Mouse (Mus musculus) liver, embryonic 12.5 days (tissue): Measurements from ENCODE around the gene Trem1. TPM values are rescaled to one million over a fixed set of nuclear protein-coding genes. Genes with fewer than 3 reads are reported as not detected.

Experiments
- ATAC-seq: fragments of 200-750 bp; cut with Nextera tagmentation; 2 replicates; pipeline ENCODE4 v1.8.0; 2017; ENCODE audit warnings: moderate number of reproducible peaks, mild to moderate bottlenecking, moderate library complexity
- H3K27ac ChIP-seq: fragments of 300-500 bp; sonication (generic); 2 replicates; pipeline ENCODE4 v1.5.1; 2016; ENCODE audit warnings: mild to moderate bottlenecking
- H3K27me3 ChIP-seq: fragments of 300-500 bp; sonication (generic); replicated peaks from 2 replicates; pipeline ENCODE4 v1.6.1; 2016; ENCODE audit warnings: mild to moderate bottlenecking, moderate library complexity
- H3K36me3 ChIP-seq: fragments of 300-500 bp; sonication (generic); 2 replicates; pipeline ENCODE4 v1.6.1; 2016; ENCODE audit warnings: mild to moderate bottlenecking, moderate library complexity
- H3K4me1 ChIP-seq: fragments of 300-500 bp; sonication (generic); 2 replicates; pipeline ENCODE4 v1.6.1; 2016
- H3K4me2 ChIP-seq: fragments of 300-500 bp; sonication (generic); 2 replicates; pipeline ENCODE4 v1.6.1; 2016; ENCODE audit warnings: mild to moderate bottlenecking, moderate library complexity
- H3K4me3 ChIP-seq: fragments of 300-500 bp; sonication (generic); 2 replicates; pipeline ENCODE4 v1.5.1; 2016; ENCODE audit warnings: mild to moderate bottlenecking, moderate library complexity
- H3K9ac ChIP-seq: fragments of 300-500 bp; sonication (generic); 2 replicates; pipeline ENCODE4 v1.6.1; 2016; ENCODE audit warnings: mild to moderate bottlenecking, moderate library complexity
- H3K9me3 ChIP-seq: fragments of 300-500 bp; sonication (generic); replicated peaks from 2 replicates; pipeline ENCODE4 v1.6.1; 2016; ENCODE audit warnings: mild to moderate bottlenecking, moderate library complexity
- WGBS: fragments of 180-500 bp; shearing (Covaris S2); methylation state at CpG from one replicate; pipeline ENCODE4 v1.1.7; 2016; ENCODE audit not compliant: insufficient replicate concordance; 5-methylcytosine and 5-hydroxymethylcytosine counted together
- polyA plus RNA-seq: library from polyadenylated mRNA; unstranded; fragments of >200 nt; fragmentation: Nextera tagmentation; extraction: Ambion mirVana; gene quantifications from 2 replicates; pipeline ENCODE4 v1.2.1, GENCODE M21; 2016

Gene Trem1
- polyA plus RNA-seq, 1 experiment from 2014 or later = 0.42 TPM

DNA sequence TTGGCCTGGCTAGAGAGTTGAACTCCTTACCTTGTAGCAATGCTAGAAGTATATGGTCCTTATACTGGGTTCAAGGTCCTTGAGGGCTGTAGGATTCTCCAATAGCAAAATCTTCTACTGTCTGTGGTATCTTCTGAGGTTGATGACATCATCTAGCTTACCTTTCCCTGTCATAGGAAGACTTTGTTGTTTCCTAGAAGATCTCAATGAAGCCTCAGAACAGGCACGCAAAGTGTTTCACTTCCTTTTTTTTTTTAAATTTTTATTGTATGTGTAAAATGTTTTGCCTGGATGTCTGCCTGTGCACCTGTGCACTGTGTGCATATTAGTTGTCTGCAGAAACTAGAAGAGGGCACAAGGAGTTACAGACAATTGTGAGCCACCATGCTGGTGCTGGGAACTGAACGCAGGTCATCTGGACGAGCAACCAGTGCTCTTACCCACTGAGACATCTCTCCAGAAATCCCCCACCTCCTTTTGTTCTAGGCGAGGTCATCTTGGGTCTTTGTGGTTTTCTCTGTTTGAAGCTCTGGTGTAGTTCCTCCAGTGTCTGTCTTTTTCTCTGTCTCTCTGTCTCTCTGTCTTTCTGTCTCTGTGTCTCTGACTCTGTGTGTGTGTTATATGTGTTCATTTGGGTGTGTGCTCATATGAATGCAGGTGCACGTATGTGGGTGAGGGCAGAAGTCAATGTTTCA, 61.1 kb downstream of the Trem1 start:
- H3K4me2 ChIP-seq = no peak overlapping the region
- 54% methylated on average over 5 of the region's 5 CpGs for WGBS
- ATAC-seq = no peak

More for the DNA sequence above, 61.1 kb downstream of the Trem1 start:
- Histone ChIP-seq H3K27ac (no peak overlapping the region), H3K4me3 (no peak overlapping the region), H3K4me1 (peaks cover 20% of the 10 kb centered on the region), H3K9me3 (no peaks in the 10 kb centered on the region), H3K36me3 (no peaks in the 10 kb centered on the region), H3K9ac (no peak overlapping the region), H3K27me3 (no peaks in the 10 kb centered on the region)

Other genes with a start within 250 kb of the Trem1 start
- gene 1700122O11Rik, start 194.5 kb upstream of the Trem1 start, polyA plus RNA-seq = not detected in 2 replicates
- gene 1700067P10Rik, start 143.4 kb upstream of the Trem1 start, polyA plus RNA-seq = not detected in 2 replicates
- 0.11 TPM in 1 of 2 replicates, not detected in the other for gene 9830107B12Rik, start 86.5 kb upstream of the Trem1 start, polyA plus RNA-seq
- 0.19 and 0.32 TPM in 2 replicates for gene A530064D06Rik, start 65.5 kb upstream of the Trem1 start, polyA plus RNA-seq
- 0.77 and 1.3 TPM in 2 replicates for gene Trem3, start 15.0 kb downstream of the Trem1 start, polyA plus RNA-seq
- gene Treml4, start 31.5 kb downstream of the Trem1 start, polyA plus RNA-seq = 2.8 and 3.7 TPM in 2 replicates
- 6.3 and 7.5 TPM in 2 replicates for gene Treml2, start 66.7 kb downstream of the Trem1 start, polyA plus RNA-seq
- 1.4 and 2.0 TPM in 2 replicates for gene B430306N03Rik, start 83.4 kb downstream of the Trem1 start, polyA plus RNA-seq
- gene Trem2, start 113.6 kb downstream of the Trem1 start, polyA plus RNA-seq = 2.9 and 3.5 TPM in 2 replicates
- gene Treml1, start 127.1 kb downstream of the Trem1 start, polyA plus RNA-seq = 29.4 and 36.2 TPM in 2 replicates
- 10.9 and 11.3 TPM in 2 replicates for gene Nfya, start 177.1 kb downstream of the Trem1 start, polyA plus RNA-seq
- 56.5 and 58.1 TPM in 2 replicates for gene Oard1, start 177.2 kb downstream of the Trem1 start, polyA plus RNA-seq
- gene Apobec2, start 200.2 kb downstream of the Trem1 start, polyA plus RNA-seq = 0.83 and 1.2 TPM in 2 replicates
- gene Tspo2, start 218.8 kb downstream of the Trem1 start, polyA plus RNA-seq = 123 and 126 TPM in 2 replicates
- gene Unc5cl, start 222.1 kb downstream of the Trem1 start, polyA plus RNA-seq = 2.6 and 3.4 TPM in 2 replicates